Mouse (Mus musculus) brown adipose tissue, adult 24 weeks (tissue): ENCODE results near the gene Ccr1. TPM values are rescaled to one million over a fixed set of nuclear protein-coding genes. Genes with fewer than 3 reads are reported as not detected.

Experiments used
- H3K27ac ChIP-seq: fragments of 200-500 bp; replicated peaks from 2 replicates; pipeline ENCODE4 v1.5.1; 2012; ENCODE audit warnings: low read depth, mild to moderate bottlenecking, low read length
- H3K4me1 ChIP-seq: fragments of 200-500 bp; 2 replicates; pipeline ENCODE4 v1.6.1; 2012; ENCODE audit warnings: low read length, mixed read lengths; ENCODE audit not compliant: control insufficient read depth, insufficient read depth, insufficient read length
- H3K4me3 ChIP-seq: fragments of 200-500 bp; 2 replicates; pipeline ENCODE4 v1.5.1; 2012; ENCODE audit warnings: low read depth, mild to moderate bottlenecking, low read length, moderate library complexity; ENCODE audit not compliant: insufficient read depth
- polyA plus RNA-seq: library from polyadenylated mRNA; stranded (reverse); fragments of >200 nt; gene quantifications from 2 replicates; pipeline ENCODE4 v1.2.4, GENCODE M21; 2012; ENCODE audit not compliant: missing spikeins, insufficient read depth, insufficient read length

The Ccr1 gene
- polyA plus RNA-seq, 1 experiment, result 0.59 TPM

- Histone ChIP-seq H3K27ac (peak overlapping the region; percentile 93), H3K4me1 (peaks cover 14% of the 10 kb centered on the region; the same call in 1 of the 2 replicates), H3K4me3 (peak overlapping the region; percentile 81)
These were observed 43.2 kb downstream of the Ccr1 start for GRCm38 (mm10) chr9:123925101-123925946.

- H3K4me3 ChIP-seq, result peak overlapping the region; percentile 81
- H3K4me1 ChIP-seq, result peaks cover 14% of the 10 kb centered on the region; the same call in 1 of the 2 replicates
- peak overlapping the region; percentile 93 for H3K27ac ChIP-seq
These were observed 43.9 kb downstream of the Ccr1 start for GRCm38 (mm10) chr9:123924589-123925066.

DNA sequence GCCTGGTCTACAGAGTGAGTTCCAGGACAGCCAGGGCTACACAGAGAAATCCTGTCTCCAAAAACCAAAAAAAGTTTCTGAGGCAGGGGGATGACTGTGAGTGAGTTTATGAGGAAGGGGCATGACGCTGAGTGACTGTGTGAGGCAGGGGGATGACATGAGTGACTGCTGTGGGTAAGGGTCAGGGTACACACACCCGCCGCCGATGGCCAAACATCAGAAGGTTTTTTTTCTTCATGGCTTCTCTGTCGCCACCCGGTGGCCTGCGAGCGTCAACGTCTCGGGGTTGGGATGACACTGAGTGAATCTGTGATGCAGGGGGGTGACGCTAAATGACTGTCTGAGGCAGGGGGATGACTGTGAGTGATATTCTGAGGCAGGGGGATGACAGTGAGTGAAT lies 44.5 kb downstream of the Ccr1 start:
- Histone ChIP-seq H3K4me3 (peak overlapping the region; percentile 81), H3K27ac (peak overlapping the region; percentile 89), H3K4me1 (peaks cover 12% of the 10 kb centered on the region; the same call in 1 of the 2 replicates)

DNA sequence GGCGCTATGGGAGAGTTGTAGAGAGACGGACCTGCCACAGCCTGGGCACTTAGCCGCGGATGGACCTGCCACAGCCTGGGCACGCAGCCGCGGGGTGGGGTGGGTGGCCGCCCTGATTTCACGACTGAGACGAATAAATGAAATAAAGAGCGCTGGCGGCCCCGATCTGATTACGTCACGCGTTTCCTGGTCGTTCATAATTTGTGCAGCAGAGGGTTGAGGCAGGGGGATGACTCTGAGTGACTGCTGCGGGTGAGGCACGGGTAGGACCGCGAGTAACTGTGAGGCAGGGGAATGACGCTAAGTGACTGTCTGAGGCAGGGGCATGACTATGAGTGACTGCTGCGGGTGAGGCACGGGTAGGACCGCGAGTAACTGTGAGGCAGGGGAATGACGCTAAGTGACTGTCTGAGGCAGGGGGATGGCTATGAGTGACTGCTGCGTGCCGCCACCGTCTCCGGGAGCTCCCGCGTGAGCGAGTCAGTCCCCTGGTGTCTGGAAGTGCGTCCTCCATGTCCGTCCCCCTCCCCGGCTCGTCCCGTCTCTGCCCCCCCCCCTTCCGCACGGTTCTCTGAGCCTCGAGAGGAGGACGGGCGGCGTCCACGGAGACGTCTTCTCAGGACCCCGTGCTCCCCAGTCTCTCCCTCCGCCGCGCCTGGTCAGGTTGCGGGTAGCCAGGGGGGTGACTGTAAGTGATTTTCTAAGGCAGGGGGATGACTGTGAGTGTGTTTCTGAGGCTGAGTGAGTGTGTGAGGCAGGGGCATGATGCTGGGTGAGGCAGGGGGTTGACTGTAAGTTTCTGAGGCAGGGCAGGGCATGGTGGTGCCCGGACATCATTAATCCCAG lies 45.1 kb downstream of the Ccr1 start:
- peak overlapping the region; percentile 62 for H3K4me3 ChIP-seq

More for the DNA sequence above, 45.1 kb downstream of the Ccr1 start:
- Histone ChIP-seq H3K4me1 (0 out of 2 replicates have a peak, but pooled peaks cover 7% of the 10 kb centered on the region), H3K27ac (peak overlapping the region; percentile 83)

Other genes starting within 250 kb of the Ccr1 start
- gene Cxcr6, start 162.2 kb downstream of the Ccr1 start, polyA plus RNA-seq, result not detected in 2 replicates
- gene Fyco1, start 116.8 kb downstream of the Ccr1 start, polyA plus RNA-seq, result 26.3 and 35.7 TPM in 2 replicates
- 0.33 TPM in 1 of 2 replicates, not detected in the other for gene Xcr1, start 106.7 kb downstream of the Ccr1 start, polyA plus RNA-seq
- not detected in 2 replicates for gene Ccr1l1, start 9.7 kb upstream of the Ccr1 start, polyA plus RNA-seq
- not detected in 2 replicates for gene Ccr3, start 53.3 kb upstream of the Ccr1 start, polyA plus RNA-seq
- gene Ccr2, start 133.3 kb upstream of the Ccr1 start, polyA plus RNA-seq, result 3.8 and 5.0 TPM in 2 replicates
- 0.13 and 1.1 TPM in 2 replicates for gene Ccr5, start 152.9 kb upstream of the Ccr1 start, polyA plus RNA-seq